Mouse (Mus musculus): ENCODE data around the gene Cacna2d2. TPM values are rescaled to one million over a fixed set of nuclear protein-coding genes. Genes with fewer than 3 reads are reported as not detected.

Cacna2d2 gene
- polyA plus RNA-seq, 1 experiment: 0.01 TPM

- no peak for TF ChIP-seq MAX (IDR thresholded peaks at IDR 0.05)
- TF ChIP-seq USF1 (IDR thresholded peaks at IDR 0.05; ENCODE audit: low read depth): no peak
- no peak for TF ChIP-seq MYOD1 (IDR thresholded peaks at IDR 0.05; ENCODE audit: control insufficient read depth, insufficient read length, low read depth)
- no peak for TF ChIP-seq FOSL1 (IDR thresholded peaks at IDR 0.05; ENCODE audit: insufficient read depth, low read length, poor library complexity, severe bottlenecking)
- no peak for TF ChIP-seq CEBPB (IDR thresholded peaks at IDR 0.05; ENCODE audit: low read depth)
- no peak for TF ChIP-seq CTCF (IDR thresholded peaks at IDR 0.05; ENCODE audit: control insufficient read depth, insufficient read depth, insufficient read length)
- no peak for TF ChIP-seq MYOG (IDR thresholded peaks at IDR 0.05; ENCODE audit: control insufficient read depth, extremely low read depth, insufficient read length)
- H3K36me3 ChIP-seq (ENCODE audit: control insufficient read depth, insufficient read depth): no peaks in the 10 kb centered on the region
- H3K79me2 ChIP-seq (ENCODE audit: control insufficient read depth, insufficient read depth): no peaks in the 10 kb centered on the region
- no peaks in the 10 kb centered on the region for H3K79me3 ChIP-seq (ENCODE audit: low read depth)
- H3K27me3 ChIP-seq (ENCODE audit: control insufficient read depth, insufficient read depth, insufficient read length): peaks cover 67% of the 10 kb centered on the region
- no peak overlapping the region for H3K4me3 ChIP-seq (ENCODE audit: insufficient read depth, poor library complexity, severe bottlenecking)
- no peak overlapping the region for H3ac ChIP-seq (ENCODE audit: control insufficient read depth, insufficient read length, low read depth)
Observed at GRCm38 (mm10) chr9:107442891-107443290, 43.5 kb downstream of the Cacna2d2 start.

- Histone ChIP-seq H3K79me3 (ENCODE audit: low read depth) (no peaks in the 10 kb centered on the region), H3K4me3 (ENCODE audit: insufficient read depth, poor library complexity, severe bottlenecking) (no peak overlapping the region), H3K36me3 (ENCODE audit: control insufficient read depth, insufficient read depth) (no peaks in the 10 kb centered on the region), H3ac (ENCODE audit: control insufficient read depth, insufficient read length, low read depth) (no peak overlapping the region), H3K79me2 (ENCODE audit: control insufficient read depth, insufficient read depth) (no peaks in the 10 kb centered on the region), H3K27me3 (ENCODE audit: control insufficient read depth, insufficient read depth, insufficient read length) (peaks cover 64% of the 10 kb centered on the region)
- TF ChIP-seq USF1 (IDR thresholded peaks at IDR 0.05; ENCODE audit: low read depth): no peak
- TF ChIP-seq MYOD1 (IDR thresholded peaks at IDR 0.05; ENCODE audit: control insufficient read depth, insufficient read length, low read depth): no peak
- no peak for TF ChIP-seq MAX (IDR thresholded peaks at IDR 0.05)
- TF ChIP-seq CEBPB (IDR thresholded peaks at IDR 0.05; ENCODE audit: low read depth): no peak
- TF ChIP-seq MYOG (IDR thresholded peaks at IDR 0.05; ENCODE audit: control insufficient read depth, extremely low read depth, insufficient read length): no peak
- no peak for TF ChIP-seq CTCF (IDR thresholded peaks at IDR 0.05; ENCODE audit: control insufficient read depth, insufficient read depth, insufficient read length)
- no peak for TF ChIP-seq FOSL1 (IDR thresholded peaks at IDR 0.05; ENCODE audit: insufficient read depth, low read length, poor library complexity, severe bottlenecking)
Observed at GRCm38 (mm10) chr9:107443324-107443723, 43.9 kb downstream of the Cacna2d2 start.

- no peaks in the 10 kb centered on the region for H3K79me2 ChIP-seq (ENCODE audit: control insufficient read depth, insufficient read depth)
- H3K79me3 ChIP-seq (ENCODE audit: low read depth): no peaks in the 10 kb centered on the region
- no peaks in the 10 kb centered on the region for H3K36me3 ChIP-seq (ENCODE audit: control insufficient read depth, insufficient read depth)
- H3ac ChIP-seq (ENCODE audit: control insufficient read depth, insufficient read length, low read depth): no peak overlapping the region
- peaks cover 70% of the 10 kb centered on the region for H3K27me3 ChIP-seq (ENCODE audit: control insufficient read depth, insufficient read depth, insufficient read length)
- H3K4me3 ChIP-seq (ENCODE audit: insufficient read depth, poor library complexity, severe bottlenecking): no peak overlapping the region
- TF ChIP-seq MYOG (IDR thresholded peaks at IDR 0.05; ENCODE audit: control insufficient read depth, extremely low read depth, insufficient read length): no peak
- no peak for TF ChIP-seq MAX (IDR thresholded peaks at IDR 0.05)
- TF ChIP-seq FOSL1 (IDR thresholded peaks at IDR 0.05; ENCODE audit: insufficient read depth, low read length, poor library complexity, severe bottlenecking): no peak
- no peak for TF ChIP-seq USF1 (IDR thresholded peaks at IDR 0.05; ENCODE audit: low read depth)
- no peak for TF ChIP-seq CTCF (IDR thresholded peaks at IDR 0.05; ENCODE audit: control insufficient read depth, insufficient read depth, insufficient read length)
- no peak for TF ChIP-seq MYOD1 (IDR thresholded peaks at IDR 0.05; ENCODE audit: control insufficient read depth, insufficient read length, low read depth)
- TF ChIP-seq CEBPB (IDR thresholded peaks at IDR 0.05; ENCODE audit: low read depth): no peak
Observed at GRCm38 (mm10) chr9:107445011-107445471, 45.6 kb downstream of the Cacna2d2 start.

GRCm38 (mm10) chr9:107448805-107449517 is 49.5 kb downstream of the Cacna2d2 start:
- Histone ChIP-seq H3K36me3 (ENCODE audit: control insufficient read depth, insufficient read depth) (no peaks in the 10 kb centered on the region), H3K79me2 (ENCODE audit: control insufficient read depth, insufficient read depth) (no peaks in the 10 kb centered on the region), H3K27me3 (ENCODE audit: control insufficient read depth, insufficient read depth, insufficient read length) (peaks cover 71% of the 10 kb centered on the region), H3K79me3 (ENCODE audit: low read depth) (no peaks in the 10 kb centered on the region), H3ac (ENCODE audit: control insufficient read depth, insufficient read length, low read depth) (no peak overlapping the region), H3K4me3 (ENCODE audit: insufficient read depth, poor library complexity, severe bottlenecking) (no peak overlapping the region)
- no peak for TF ChIP-seq CEBPB (IDR thresholded peaks at IDR 0.05; ENCODE audit: low read depth)
- no peak for TF ChIP-seq MYOG (IDR thresholded peaks at IDR 0.05; ENCODE audit: control insufficient read depth, extremely low read depth, insufficient read length)
- no peak for TF ChIP-seq MAX (IDR thresholded peaks at IDR 0.05)
- no peak for TF ChIP-seq MYOD1 (IDR thresholded peaks at IDR 0.05; ENCODE audit: control insufficient read depth, insufficient read length, low read depth)
- no peak for TF ChIP-seq CTCF (IDR thresholded peaks at IDR 0.05; ENCODE audit: control insufficient read depth, insufficient read depth, insufficient read length)

GRCm38 (mm10) chr9:107451400-107451799 is 52.0 kb downstream of the Cacna2d2 start:
- Histone ChIP-seq H3K79me2 (ENCODE audit: control insufficient read depth, insufficient read depth) (no peaks in the 10 kb centered on the region), H3ac (ENCODE audit: control insufficient read depth, insufficient read length, low read depth) (no peak overlapping the region), H3K4me3 (ENCODE audit: insufficient read depth, poor library complexity, severe bottlenecking) (no peak overlapping the region), H3K27me3 (ENCODE audit: control insufficient read depth, insufficient read depth, insufficient read length) (peaks cover 88% of the 10 kb centered on the region), H3K36me3 (ENCODE audit: control insufficient read depth, insufficient read depth) (no peaks in the 10 kb centered on the region), H3K79me3 (ENCODE audit: low read depth) (no peaks in the 10 kb centered on the region)
- TF ChIP-seq MYOG (IDR thresholded peaks at IDR 0.05; ENCODE audit: control insufficient read depth, extremely low read depth, insufficient read length) (no peak), CTCF (IDR thresholded peaks at IDR 0.05; ENCODE audit: control insufficient read depth, insufficient read depth, insufficient read length) (no peak), FOSL1 (IDR thresholded peaks at IDR 0.05; ENCODE audit: insufficient read depth, low read length, poor library complexity, severe bottlenecking) (no peak), MYOD1 (IDR thresholded peaks at IDR 0.05; ENCODE audit: control insufficient read depth, insufficient read length, low read depth) (no peak), CEBPB (IDR thresholded peaks at IDR 0.05; ENCODE audit: low read depth) (no peak), MAX (IDR thresholded peaks at IDR 0.05) (no peak), USF1 (IDR thresholded peaks at IDR 0.05; ENCODE audit: low read depth) (no peak)
